Mouse (Mus musculus) lung, postnatal 0 days (tissue): ENCODE data around the gene Homer1.

ENCODE experiments used
- CTCF ChIP-seq: IDR thresholded peaks from 2 replicates; pipeline ENCODE4 v1.5.1; 2016; ENCODE audit warnings: antibody characterized with exemption, mild to moderate bottlenecking
- EP300 ChIP-seq: IDR thresholded peaks from 2 replicates; pipeline ENCODE4 v1.6.1; 2016; ENCODE audit warnings: antibody characterized with exemption, mild to moderate bottlenecking, control low read depth

GRCm38 (mm10) chr13:93368812-93369584 lies 69.6 kb downstream of the Homer1 start:
- TF ChIP-seq CTCF (no peak), EP300 (no peak)
